Mouse (Mus musculus) thymus, postnatal 36 days (tissue): ENCODE data around the gene 1700003E16Rik.

Source experiments
- DNase-seq, 2 experiments: peaks; one replicate each; pipeline ENCODE4 v3.0.0; 2022; ENCODE audit warnings: mixed read lengths in 2 of 2

Gene 1700003E16Rik

DNA sequence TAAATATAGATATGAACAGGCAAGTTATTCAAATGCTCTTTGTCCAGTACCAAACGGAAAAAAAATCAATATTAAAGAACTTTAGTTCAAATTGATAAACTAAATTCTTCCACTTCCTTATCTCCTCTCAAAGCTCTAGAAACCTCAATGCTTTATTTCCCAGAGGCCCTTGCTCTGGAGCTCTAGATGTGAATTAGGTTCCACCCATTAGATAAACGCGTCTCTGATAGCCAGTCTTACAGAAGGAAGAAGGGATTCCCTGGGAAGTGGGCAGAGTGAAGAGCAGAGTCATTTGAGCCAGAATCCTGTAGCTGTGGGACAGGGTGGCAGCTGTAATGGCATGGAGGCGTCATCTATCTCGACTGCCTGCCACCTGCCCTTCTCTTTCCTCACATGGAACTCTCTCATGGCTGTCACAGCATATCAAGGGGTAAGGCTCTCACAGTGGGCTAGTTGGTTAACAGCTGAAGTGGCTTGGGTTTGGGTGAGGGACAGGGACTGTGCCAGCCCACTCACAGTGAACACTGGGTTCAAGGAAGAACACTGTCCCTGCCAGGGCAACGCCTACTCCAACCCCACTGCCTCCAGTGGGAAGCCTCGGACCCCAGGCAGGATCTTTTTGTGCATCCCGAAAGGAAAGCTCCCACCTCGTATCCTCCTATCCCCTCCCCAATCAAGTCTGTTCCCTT lies 51.3 kb downstream of the 1700003E16Rik start:
- no peak for DNase-seq

DNA sequence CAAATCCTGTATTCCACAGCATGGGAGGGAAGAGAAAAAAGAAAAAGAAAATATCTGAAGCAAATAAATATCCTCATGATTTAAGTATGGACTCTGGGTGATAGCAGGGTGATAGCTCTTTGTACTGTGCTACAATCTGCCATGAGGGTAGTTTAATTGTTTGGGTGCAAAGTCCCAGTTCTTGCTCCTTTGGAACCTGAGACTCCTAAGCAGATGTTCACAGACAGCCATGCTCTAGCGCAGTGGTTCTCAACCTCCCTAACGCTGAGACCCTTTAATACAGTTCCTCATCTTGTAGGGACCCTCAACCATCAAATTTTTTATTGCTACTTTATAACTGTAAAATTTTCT lies 51.8 kb downstream of the 1700003E16Rik start:
- DNase-seq = no peak

DNA sequence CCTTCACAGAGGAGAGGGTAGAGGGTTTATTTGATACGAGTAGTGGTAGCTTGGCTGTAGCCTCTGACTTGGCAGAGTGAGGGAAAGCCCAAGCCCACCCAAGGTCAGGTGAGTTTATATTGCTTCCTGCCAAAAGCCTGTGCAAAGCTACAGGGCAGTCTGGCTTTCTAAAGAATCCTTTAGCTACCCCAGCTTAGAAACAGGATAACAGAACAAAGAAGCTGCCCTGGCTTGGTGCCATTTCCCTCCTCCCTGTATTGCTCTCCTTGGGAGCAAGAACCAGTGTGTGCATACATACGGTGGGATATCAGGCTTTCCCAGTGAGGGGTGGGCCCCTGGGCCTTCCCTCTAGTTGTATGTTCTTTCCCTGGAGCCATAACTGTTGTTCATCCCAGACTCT lies 54.3 kb downstream of the 1700003E16Rik start:
- DNase-seq = no peak

- DNase-seq = no peak
Observed at GRCm38 (mm10) chr6:83211526-83211925, 55.3 kb downstream of the 1700003E16Rik start.
